Mouse (Mus musculus) ovary, postnatal 14 days (tissue): ENCODE results near the gene Tap2.
A peak's percentile ranks its signal among the peaks of the same experiment; 100 is the strongest.

Source experiments
- DNase-seq: peaks from one replicate; pipeline ENCODE4 v3.0.0; 2022; ENCODE audit warnings: low spot score

The Tap2 gene

DNA sequence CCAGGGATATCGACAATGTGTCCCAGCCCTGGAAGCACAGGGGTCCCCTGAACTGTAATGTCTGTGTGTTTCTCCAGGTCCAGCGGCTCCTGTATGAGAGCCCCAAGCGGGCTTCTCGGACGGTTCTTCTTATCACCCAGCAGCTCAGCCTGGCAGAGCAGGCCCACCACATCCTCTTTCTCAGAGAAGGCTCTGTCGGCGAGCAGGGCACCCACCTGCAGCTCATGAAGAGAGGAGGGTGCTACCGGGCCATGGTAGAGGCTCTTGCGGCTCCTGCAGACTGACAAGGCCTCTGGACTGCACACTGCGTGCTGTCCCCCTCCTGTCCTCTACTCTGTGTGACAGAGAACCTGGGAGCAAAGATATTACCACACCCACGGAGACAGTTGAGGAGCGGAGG lies 6.8 kb upstream of the Tap2 start:
- DNase-seq: no peak

GRCm38 (mm10) chr17:34196941-34197894 lies 6.1 kb upstream of the Tap2 start, which contains the start of gene Psmb8:
Gene Psmb8, plus strand, starts transcription at chr17:34197721.
- DNase-seq: peak; percentile 91

DNA sequence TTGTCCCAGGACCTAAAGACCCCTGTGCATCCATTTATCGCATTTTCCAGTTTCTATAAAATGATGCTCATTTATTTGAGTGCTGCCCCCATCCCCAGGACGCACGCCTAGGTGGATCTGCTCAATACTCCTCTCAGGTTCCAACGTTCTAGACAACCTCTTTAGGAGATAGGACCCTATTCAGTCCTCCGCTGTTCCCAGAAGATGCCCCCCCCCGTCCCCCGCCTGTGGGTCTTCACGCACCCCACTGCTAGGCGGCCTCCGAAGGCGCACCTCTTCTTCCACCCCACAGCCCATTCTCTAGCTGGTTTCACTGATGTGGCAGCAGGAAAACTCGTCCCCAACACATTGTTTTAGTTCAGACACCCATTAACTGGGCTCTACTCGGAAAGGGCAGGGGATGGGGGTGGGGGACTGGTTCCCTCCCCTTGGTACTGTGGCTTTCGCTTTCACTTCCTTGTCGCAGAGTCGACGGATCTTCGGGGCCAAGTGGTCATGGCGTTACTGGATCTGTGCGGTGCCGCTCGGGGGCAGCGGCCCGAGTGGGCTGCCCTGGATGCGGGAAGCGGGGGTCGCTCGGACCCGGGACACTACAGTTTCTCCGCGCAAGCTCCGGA lies 5.3 kb upstream of the Tap2 start:
- no peak for DNase-seq

DNA sequence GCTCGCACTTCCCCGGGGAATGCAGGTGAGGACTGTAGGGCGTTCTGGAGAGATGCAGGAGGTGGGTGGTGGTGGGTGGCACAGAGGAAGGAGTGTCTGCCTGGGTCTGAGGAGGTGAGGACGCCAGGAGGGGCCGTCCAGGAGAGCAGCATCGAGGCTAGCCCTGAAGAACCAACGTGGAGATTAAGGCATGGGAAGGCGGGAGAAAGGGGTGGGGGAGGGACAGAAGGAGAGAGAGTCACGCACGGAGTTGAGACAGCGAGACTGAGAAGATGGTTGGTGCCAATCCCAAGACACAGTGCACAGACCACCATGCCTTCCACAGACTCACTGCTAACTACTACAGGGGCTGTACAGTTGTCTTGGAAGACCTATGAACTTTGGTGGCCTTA lies 4.8 kb upstream of the Tap2 start:
- no peak for DNase-seq

DNA sequence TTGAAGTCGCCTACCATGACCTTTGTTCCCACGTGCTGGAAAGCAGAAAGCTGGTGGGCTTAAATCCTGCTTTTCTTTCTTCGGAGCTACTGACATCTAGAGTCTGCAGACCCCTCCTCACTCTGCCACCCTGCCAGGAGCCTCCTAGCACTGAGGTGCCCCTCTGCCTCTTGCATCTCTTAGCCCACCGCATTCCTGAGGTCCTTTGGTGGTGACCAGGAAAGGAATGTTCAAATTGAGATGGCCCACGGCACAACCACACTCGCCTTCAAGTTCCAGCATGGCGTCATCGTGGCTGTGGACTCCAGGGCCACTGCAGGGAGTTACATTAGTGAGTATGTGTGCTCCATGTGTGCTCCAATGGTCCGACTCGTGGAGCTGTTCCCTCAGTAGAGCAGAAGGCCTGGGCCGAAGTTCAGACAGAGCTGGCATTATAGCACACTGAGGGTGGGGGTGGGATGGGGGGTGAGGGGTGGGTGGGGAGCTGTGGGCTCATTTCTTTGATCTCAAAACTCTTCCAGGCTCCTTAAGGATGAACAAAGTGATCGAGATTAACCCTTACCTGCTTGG lies 4.2 kb upstream of the Tap2 start:
- DNase-seq: no peak

DNA sequence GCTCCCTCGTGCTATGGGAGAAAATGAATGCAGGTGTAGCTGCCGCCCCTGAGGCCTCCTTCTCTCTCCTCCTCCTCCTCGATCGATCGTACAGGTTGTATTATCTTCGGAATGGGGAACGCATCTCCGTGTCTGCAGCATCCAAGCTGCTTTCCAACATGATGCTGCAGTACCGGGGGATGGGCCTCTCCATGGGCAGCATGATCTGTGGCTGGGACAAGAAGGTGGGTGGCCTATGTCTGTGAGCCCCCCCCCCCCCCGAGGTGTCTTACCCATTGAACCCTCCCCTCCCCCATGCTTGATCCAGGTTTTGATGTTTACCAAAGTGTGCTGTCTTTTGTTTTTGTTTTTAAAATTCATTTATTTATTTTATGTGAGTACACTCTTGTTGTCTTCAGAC lies 3.3 kb upstream of the Tap2 start:
- DNase-seq: no peak

DNA sequence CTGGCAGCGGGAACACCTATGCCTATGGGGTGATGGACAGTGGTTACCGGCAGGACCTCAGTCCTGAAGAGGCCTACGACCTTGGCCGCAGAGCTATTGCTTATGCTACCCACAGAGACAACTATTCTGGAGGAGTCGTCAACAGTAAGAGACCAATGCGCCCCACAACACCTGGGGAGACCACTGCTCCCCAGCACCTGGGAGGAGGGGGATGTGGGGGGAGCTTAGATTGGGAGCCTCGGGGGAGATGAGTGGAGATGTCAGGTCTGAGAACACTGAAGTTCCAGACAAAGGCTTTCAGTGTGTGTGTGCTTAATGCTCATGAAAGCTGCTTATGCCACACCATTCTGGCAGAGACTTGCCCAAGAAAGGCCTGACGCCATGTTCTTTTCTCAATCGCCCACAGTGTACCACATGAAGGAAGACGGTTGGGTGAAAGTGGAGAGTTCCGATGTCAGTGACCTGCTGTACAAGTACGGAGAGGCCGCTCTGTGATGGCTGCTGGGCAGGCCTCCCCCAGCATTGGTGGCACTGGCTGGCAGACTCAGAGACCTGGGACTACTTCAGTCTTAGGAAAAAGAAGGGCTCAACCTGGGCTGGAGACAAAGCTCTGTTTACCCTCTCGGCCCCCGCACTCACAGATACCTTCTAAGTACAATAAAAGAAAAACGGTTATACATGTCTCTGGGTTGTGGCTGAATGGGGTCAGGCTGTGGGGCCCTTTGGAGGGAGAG lies 2.4 kb upstream of the Tap2 start:
- no peak for DNase-seq

DNA sequence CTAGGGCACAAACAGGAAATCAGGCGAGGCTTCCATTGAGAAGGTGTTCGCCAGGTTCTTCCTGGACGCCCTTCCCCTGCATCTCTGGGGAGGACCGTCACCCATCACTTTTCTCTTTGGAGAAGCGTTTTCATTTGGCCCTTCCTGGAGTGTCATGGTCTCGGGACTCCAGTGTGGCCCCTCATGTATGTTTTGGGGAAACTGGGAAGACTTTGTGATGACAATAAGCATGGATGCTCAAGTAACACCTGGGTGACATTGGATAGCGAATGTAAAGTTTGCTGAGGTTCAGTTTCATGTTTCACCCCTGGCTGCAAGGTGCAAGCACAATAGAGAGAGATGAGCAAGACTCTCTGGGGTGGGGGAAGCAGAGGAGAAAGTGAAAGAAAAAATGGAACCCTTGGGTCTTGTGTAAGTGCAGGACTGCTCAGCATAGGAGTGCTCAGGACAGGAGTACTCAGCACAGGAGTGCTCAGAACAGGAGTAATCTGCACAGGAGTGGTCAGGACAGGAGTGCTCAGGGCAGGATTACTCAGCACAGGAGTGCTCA lies 1.7 kb upstream of the Tap2 start:
- DNase-seq: no peak

- DNase-seq: no peak
Observed at GRCm38 (mm10) chr17:34202760-34203442, 426 bp upstream of the Tap2 start.

- peak; percentile 90 for DNase-seq
Observed at GRCm38 (mm10) chr17:34204303-34205010, 1.1 kb downstream of the Tap2 start.

DNA sequence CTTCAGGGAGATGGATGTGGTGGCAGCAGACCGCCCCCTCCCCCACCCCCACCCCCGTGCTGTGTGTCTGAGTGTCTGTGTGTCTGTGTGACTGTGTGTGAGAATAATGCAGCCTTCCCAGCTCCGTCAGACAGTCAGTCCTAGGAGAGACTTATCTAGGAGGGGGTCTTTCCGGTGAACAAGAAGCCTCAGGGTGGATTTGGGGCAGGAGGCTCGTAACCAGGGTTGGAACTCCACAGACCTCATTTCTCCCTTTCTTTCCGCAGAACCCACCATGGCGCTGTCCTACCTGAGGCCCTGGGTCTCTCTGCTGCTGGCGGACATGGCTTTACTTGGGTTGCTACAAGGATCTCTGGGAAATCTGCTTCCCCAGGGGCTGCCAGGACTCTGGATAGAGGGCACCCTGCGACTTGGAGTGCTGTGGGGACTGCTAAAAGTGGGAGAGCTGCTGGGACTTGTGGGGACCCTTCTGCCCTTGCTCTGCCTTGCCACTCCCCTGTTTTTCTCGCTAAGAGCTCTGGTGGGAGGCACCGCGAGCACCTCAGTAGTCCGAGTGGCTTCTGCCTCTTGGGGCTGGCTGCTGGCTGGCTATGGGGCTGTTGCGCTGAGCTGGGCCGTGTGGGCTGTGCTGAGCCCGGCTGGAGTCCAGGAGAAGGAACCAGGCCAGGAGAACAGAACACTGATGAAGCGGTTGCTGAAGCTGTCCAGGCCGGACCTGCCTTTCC lies 1.9 kb downstream of the Tap2 start:
- no peak for DNase-seq

GRCm38 (mm10) chr17:34205746-34206176 lies 2.4 kb downstream of the Tap2 start:
- no peak for DNase-seq

DNA sequence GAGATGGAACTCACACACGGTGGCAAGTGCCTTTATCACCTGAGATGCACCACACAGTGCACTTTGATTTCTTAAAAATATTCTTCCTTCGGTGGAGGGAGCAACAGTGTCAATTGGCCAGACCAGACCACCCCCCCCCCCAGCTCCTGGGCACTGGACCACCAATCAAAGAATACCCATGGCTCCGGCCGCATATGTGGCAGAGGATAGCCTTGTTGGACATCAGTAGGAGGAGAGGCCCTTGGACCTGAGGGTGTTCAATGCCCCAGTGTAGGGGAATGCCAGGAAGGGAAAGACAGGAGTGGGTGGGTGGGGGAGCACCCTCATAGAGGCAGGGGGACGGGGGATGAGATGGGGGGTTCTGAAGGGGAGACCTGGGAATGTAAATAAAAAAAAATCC lies 3.4 kb downstream of the Tap2 start:
- DNase-seq: no peak

GRCm38 (mm10) chr17:34207456-34207855 lies 4.1 kb downstream of the Tap2 start:
- DNase-seq: no peak

DNA sequence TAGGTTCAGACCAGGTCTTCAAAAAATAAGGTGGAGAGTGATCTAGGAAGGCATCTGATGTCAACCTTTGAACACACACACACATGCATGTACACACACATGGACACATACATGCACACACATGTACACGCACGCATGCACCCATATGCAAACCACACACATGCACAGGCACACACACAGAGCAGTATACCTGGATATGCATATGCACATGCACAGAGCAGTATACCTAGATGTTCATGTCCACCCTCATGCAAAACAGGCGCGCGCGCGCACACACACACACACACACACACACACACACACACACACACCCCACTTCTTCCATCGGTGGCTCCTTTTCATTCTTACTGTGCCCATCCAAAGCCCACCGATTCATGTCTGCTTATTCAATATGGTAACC lies 4.5 kb downstream of the Tap2 start:
- no peak for DNase-seq

DNA sequence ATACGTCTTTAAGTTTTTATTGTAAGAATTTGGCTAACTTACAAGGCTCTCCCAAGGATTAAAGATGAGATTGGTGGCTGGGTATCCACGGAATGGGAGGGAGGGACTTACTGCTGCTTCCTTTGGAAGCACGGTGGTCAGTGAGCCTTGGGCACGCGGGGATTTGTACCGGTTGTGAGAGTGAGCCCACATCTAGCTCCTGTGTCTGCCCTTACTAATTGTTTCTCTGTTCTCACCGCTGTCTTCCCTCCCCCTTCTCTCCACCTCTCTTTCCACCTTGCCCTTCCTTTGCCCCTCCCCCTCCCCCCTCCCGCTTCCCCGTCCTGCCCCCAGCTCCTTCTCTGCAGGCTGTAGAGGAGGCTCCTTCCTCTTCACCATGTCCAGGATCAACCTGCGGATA lies 5.1 kb downstream of the Tap2 start:
- no peak for DNase-seq

- DNase-seq: no peak
Observed at GRCm38 (mm10) chr17:34209680-34210079, 6.4 kb downstream of the Tap2 start.

DNA sequence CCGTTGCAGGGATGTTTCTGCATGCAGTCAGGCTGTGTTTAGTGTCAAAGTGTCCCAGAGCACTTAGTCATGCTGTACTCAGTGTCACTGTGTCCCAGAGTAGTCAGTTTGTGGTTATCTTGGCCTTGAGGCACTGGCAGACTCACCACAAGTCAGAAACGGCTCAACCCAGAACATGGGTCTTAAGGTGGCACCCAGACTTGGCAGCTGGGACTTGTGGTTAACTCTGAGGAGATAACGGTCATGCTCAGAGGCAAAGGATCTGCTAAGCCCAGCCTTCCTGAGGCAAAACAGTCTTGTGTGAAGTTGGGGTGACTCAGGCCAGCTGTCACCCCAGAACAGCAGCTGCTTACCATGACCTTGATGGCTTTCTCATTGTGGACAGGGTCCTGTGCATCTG lies 7.3 kb downstream of the Tap2 start:
- DNase-seq: no peak

DNA sequence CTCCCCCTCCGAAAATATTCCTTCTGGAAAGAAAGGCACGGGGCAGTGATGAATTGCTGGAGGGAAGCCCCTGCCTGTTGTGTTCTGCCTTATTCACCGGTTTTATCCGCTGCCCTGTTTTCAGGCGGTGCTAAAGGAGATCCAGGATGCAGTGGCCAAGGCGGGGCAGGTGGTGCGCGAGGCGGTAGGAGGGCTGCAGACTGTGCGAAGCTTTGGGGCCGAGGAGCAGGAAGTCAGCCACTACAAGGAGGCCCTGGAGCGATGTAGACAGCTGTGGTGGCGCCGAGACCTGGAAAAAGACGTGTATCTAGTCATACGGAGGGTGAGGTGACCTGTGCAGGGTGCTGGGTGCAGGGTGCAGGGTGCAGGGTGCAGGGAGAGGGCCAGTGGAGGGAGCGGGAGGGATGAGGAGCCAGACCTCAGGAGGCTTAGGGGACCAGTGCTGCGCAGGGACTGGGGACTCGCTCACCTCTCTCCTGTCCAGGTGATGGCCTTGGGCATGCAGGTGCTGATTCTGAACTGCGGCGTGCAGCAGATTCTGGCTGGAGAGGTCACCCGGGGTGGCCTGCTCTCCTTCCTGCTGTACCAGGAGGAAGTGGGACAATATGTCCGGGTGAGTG lies 8.5 kb downstream of the Tap2 start:
- no peak for DNase-seq

DNA sequence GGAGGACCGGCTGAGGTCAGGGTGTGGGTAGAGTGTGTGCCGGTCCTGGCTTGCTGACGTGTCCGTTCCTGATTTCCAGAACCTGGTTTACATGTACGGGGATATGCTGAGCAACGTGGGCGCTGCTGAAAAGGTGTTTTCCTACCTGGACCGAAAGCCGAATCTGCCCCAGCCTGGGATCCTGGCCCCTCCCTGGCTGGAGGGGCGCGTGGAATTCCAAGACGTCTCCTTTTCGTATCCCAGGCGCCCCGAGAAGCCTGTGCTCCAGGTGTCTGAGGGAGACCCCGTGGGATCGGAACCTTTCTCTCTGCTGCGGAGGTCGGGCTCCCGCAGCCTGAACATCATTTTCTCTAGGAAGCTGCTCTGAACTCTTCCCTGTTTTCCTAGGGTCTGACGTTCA lies 10.6 kb downstream of the Tap2 start:
- no peak for DNase-seq
